12 mouse cellular contexts compared by ENCODE assay signal in the genomic region with DNA sequence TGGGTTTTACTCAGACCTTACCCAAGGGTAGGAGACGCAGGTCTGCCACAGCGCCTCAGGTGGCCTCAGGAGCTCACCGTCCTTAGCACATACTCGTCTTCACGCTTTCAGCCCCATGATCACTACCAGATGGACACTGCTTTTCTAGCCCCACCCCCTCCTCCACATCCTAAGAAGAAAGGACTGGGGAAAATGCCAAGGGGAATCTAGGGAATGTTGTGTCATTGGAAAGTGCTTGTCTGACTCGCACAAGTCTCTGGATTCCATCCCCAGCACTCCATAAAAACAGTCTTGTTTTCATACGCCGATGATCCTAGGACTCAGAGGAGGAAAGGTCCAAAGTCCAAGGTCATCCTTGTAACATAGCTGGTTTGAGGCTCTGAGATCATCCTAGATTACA.
DNase-seq lines count a peak whose midpoint lies in the region; ATAC-seq and TF ChIP-seq lines count a peak whose summit lies in the region.
"Had no signal": no experiment of that assay in that cellular context is flagged by ENCODE, and none has a peak within 500 bp of the region (broad histone marks: within the 10 kb centered on the region; RNA-seq: fewer than 3 reads in every experiment).

No protein-coding gene starts in this region.

- DNase-seq in heart, postnatal 10 days, result peak; percentile 38 to 39
- peak; percentile 41 for DNase-seq in adipocyte (ENCODE audit: low spot score)
- peak; percentile 52 for DNase-seq in gastrocnemius, adult 18-20 months (ENCODE audit: low spot score)
- DNase-seq in lung, postnatal 0 days (ENCODE audit: low spot score), result peak; percentile 88
- DNase-seq in retina, postnatal 1 day, result no peak
- DNase-seq in ovary, postnatal 14 days (ENCODE audit: low spot score), result no peak
- DNase-seq: cerebellum, adult 9-10 months had no signal

- no peak overlapping the region for H3K4me2 ChIP-seq in heart, embryonic 12.5 days
- H3K4me2 ChIP-seq in lung, postnatal 0 days (replicated peaks; ENCODE audit: low read depth, low read length), result no peak overlapping the region

- H3K27ac ChIP-seq in heart, embryonic 12.5 days (ENCODE audit: poor library complexity, severe bottlenecking), result no peak overlapping the region
- H3K27ac ChIP-seq in lung, postnatal 0 days (ENCODE audit: low read length), result 0 out of 2 replicates have a peak overlapping the region, but pooled peaks have one; percentile 8
- H3K27ac ChIP-seq: liver, embryonic 14.5 days had no signal

- H3K4me1 ChIP-seq in heart, embryonic 12.5 days (replicated peaks), result no peaks in the 10 kb centered on the region
- H3K4me1 ChIP-seq in lung, postnatal 0 days (ENCODE audit: insufficient read depth, low read depth, low read length), result no peaks in the 10 kb centered on the region

- H3K36me3 ChIP-seq in heart, embryonic 12.5 days, result no peaks in the 10 kb centered on the region
- no peaks in the 10 kb centered on the region for H3K36me3 ChIP-seq in lung, postnatal 0 days (ENCODE audit: insufficient read depth, low read length)

- H3K9ac ChIP-seq in heart, embryonic 12.5 days, result no peak overlapping the region
- H3K9ac ChIP-seq in lung, postnatal 0 days (replicated peaks; ENCODE audit: low read depth), result no peak overlapping the region
- H3K9ac ChIP-seq: liver, embryonic 14.5 days had no signal

- no peak overlapping the region for H3K4me3 ChIP-seq in heart, embryonic 12.5 days
- no peak overlapping the region for H3K4me3 ChIP-seq in lung, postnatal 0 days (ENCODE audit: low read depth, low read length)
- H3K4me3 ChIP-seq: myocyte had no signal

- 50% methylated on average over 8 of the region's 8 CpGs for whole genome bisulfite sequencing in heart, embryonic 12.5 days
- WGBS in lung, postnatal 0 days, result 64% methylated on average over 8 of the region's 8 CpGs

- H3K9me3 ChIP-seq in heart, embryonic 12.5 days (replicated peaks), result no peaks in the 10 kb centered on the region
- no peaks in the 10 kb centered on the region for H3K9me3 ChIP-seq in lung, postnatal 0 days (ENCODE audit: low read length)

- TF ChIP-seq EP300 in lung, postnatal 0 days (IDR thresholded peaks at IDR 0.05), result no peak

- ATAC-seq in heart, embryonic 12.5 days (ENCODE audit: insufficient number of reproducible peaks, low FRiP score), result no peak
- peak; percentile 89 for ATAC-seq in lung, postnatal 0 days
- ATAC-seq in activated CD4-positive, CD25-positive, alpha-beta regulatory T cell, adult 4 months, result no peak
- ATAC-seq: intestine, postnatal 0 days had no signal

- H3K27me3 ChIP-seq in heart, embryonic 12.5 days (replicated peaks), result no peaks in the 10 kb centered on the region
- no peaks in the 10 kb centered on the region for H3K27me3 ChIP-seq in lung, postnatal 0 days (replicated peaks; ENCODE audit: insufficient read depth, low read length)

- intact Hi-C loops in heart, postnatal 10 days (cut with DNase I), result no loop called here

- TF ChIP-seq CTCF in lung, postnatal 0 days (IDR thresholded peaks at IDR 0.05), result 0 out of 2 replicates have a peak, but pooled peaks have one; percentile 12

Comparison
In these comparisons a context has a peak if more than half of its experiments do, and no peak if none do; other contexts are left out.
1. DNase-seq: peak in heart, postnatal 10 days (2 of 2), adipocyte (single experiment), gastrocnemius, adult 18-20 months (single experiment) and lung, postnatal 0 days (single experiment); none in retina, postnatal 1 day (single experiment) and ovary, postnatal 14 days (single experiment).